Mouse (Mus musculus) limb, embryonic 14.5 days (tissue): Measurements from ENCODE around the gene Taf6l. TPM values are rescaled to one million over a fixed set of nuclear protein-coding genes. Genes with fewer than 3 reads are reported as not detected.

Experiments used
- ATAC-seq: fragments of 200-750 bp; cut with Nextera tagmentation; 2 replicates; pipeline ENCODE4 v1.8.0; 2017; ENCODE audit warnings: low read depth, moderate number of reproducible peaks, moderate TSS enrichment; ENCODE audit not compliant: low FRiP score
- DNase-seq: peaks from one replicate; pipeline ENCODE4 v3.0.0-alpha.2; 2015; ENCODE audit warnings: low spot score
- H3K27ac ChIP-seq: fragments of 300-500 bp; sonication (generic); replicated peaks from 2 replicates; pipeline ENCODE4 v1.5.1; 2014; ENCODE audit warnings: low read depth, mild to moderate bottlenecking, low read length, moderate library complexity, mixed read lengths
- H3K27me3 ChIP-seq: fragments of 300-500 bp; sonication (generic); 2 replicates; pipeline ENCODE4 v1.6.1; 2014; ENCODE audit warnings: low read length, mixed read lengths; ENCODE audit not compliant: control insufficient read depth, insufficient read depth
- H3K36me3 ChIP-seq: fragments of 300-500 bp; sonication (generic); 2 replicates; pipeline ENCODE4 v1.6.1; 2014; ENCODE audit warnings: mild to moderate bottlenecking, low read length, moderate library complexity, mixed read lengths; ENCODE audit not compliant: control insufficient read depth, insufficient read depth
- H3K4me1 ChIP-seq: fragments of 300-500 bp; sonication (generic); 2 replicates; pipeline ENCODE4 v1.6.1; 2014; ENCODE audit warnings: antibody characterized with exemption, low read length, mixed read lengths; ENCODE audit not compliant: control insufficient read depth, insufficient read depth
- H3K4me2 ChIP-seq: fragments of 300-500 bp; sonication (generic); replicated peaks from 2 replicates; pipeline ENCODE4 v1.6.1; 2014; ENCODE audit warnings: low read depth, mild to moderate bottlenecking, low read length, moderate library complexity; ENCODE audit not compliant: severe bottlenecking
- H3K4me3 ChIP-seq: fragments of 300-500 bp; sonication (generic); replicated peaks from 2 replicates; pipeline ENCODE4 v1.5.1; 2014; ENCODE audit warnings: low read length
- H3K9ac ChIP-seq: fragments of 300-500 bp; sonication (generic); 2 replicates; pipeline ENCODE4 v1.6.1; 2014; ENCODE audit warnings: mild to moderate bottlenecking, low read depth, low read length, moderate library complexity; ENCODE audit not compliant: severe bottlenecking
- H3K9me3 ChIP-seq: fragments of 300-500 bp; sonication (generic); 2 replicates; pipeline ENCODE4 v1.6.1; 2016; ENCODE audit warnings: low read length; ENCODE audit not compliant: control insufficient read depth
- POLR2A ChIP-seq: fragments of 200-500 bp; IDR thresholded peaks from 2 replicates; pipeline ENCODE4 v1.8.0; 2012; ENCODE audit warnings: inconsistent platforms, mild to moderate bottlenecking, moderate library complexity, borderline replicate concordance; ENCODE audit not compliant: insufficient read depth, insufficient read length; ENCODE audit errors: extremely low read depth
- WGBS: fragments of 180-500 bp; shearing (Covaris S2); extraction: QIAGEN DNeasy Blood & Tissue Kit; methylation state at CpG from one replicate; pipeline ENCODE4 v1.1.7; 2014; 5-methylcytosine and 5-hydroxymethylcytosine counted together
- polyA plus RNA-seq, 2 experiments: library from polyadenylated mRNA; depleted of rRNA in 1 of 2; stranded (reverse) in 1 of 2; unstranded in 1 of 2; fragments of >200 nt; fragmentation: Nextera tagmentation in 1 of 2; extraction: Ambion mirVana in 1 of 2; gene quantifications; 2 replicates each; pipeline versions ENCODE4 v1.2.1 to v1.2.3; 2012 to 2014

Gene Taf6l
- polyA plus RNA-seq, 2 experiments: 21.8 to 22.4 TPM

GRCm38 (mm10) chr19:8758899-8759298 lies 27.3 kb downstream of the Taf6l start:
- H3K9me3 ChIP-seq: no peaks in the 10 kb centered on the region
- DNase-seq (no peak), ATAC-seq (no peak)
- WGBS: 92% methylated on average over 2 of the region's 2 CpGs
- H3K4me3 ChIP-seq: 0 out of 2 replicates have a peak overlapping the region, but pooled peaks have one; percentile 2
- no peak overlapping the region for H3K4me2 ChIP-seq
- peaks cover 6% of the 10 kb centered on the region; the same call in 1 of the 2 replicates for H3K4me1 ChIP-seq
- no peak overlapping the region for H3K27ac ChIP-seq
- H3K27me3 ChIP-seq: no peaks in the 10 kb centered on the region
- no peak for TF ChIP-seq POLR2A
- peaks cover 40% of the 10 kb centered on the region for H3K36me3 ChIP-seq
- H3K9ac ChIP-seq: no peak overlapping the region

GRCm38 (mm10) chr19:8757471-8757998 lies 28.7 kb downstream of the Taf6l start:
- H3K9ac ChIP-seq: peak overlapping the region; percentile 95
- H3K27ac ChIP-seq: peak overlapping the region; percentile 70
- H3K27me3 ChIP-seq: no peaks in the 10 kb centered on the region
- no peaks in the 10 kb centered on the region for H3K9me3 ChIP-seq
- no peak for TF ChIP-seq POLR2A
- ATAC-seq (no peak), DNase-seq (no peak)
- H3K4me2 ChIP-seq: peak overlapping the region; percentile 57
- H3K36me3 ChIP-seq: peaks cover 36% of the 10 kb centered on the region
- 4% methylated on average over 14 of the region's 14 CpGs for WGBS
- peaks cover 6% of the 10 kb centered on the region; the same call in 1 of the 2 replicates for H3K4me1 ChIP-seq
- peak overlapping the region; percentile 98 for H3K4me3 ChIP-seq

GRCm38 (mm10) chr19:8756635-8757387 lies 29.4 kb downstream of the Taf6l start, which contains the start of gene Nxf1:
Nxf1 (plus strand) TSS chr19:8757073.
- ATAC-seq (peak; percentile 91), DNase-seq (peak; percentile 92)
- H3K4me3 ChIP-seq: peak within 1 kb of the TSS; percentile 98
- peak within 1 kb of the TSS; percentile 70 for H3K27ac ChIP-seq
- H3K9ac ChIP-seq: peak within 1 kb of the TSS; percentile 95
- H3K36me3 ChIP-seq: peaks cover 37% of the 10 kb centered on the region
- peak within 1 kb of the TSS; percentile 57 for H3K4me2 ChIP-seq
- H3K9me3 ChIP-seq: no peaks in the 10 kb centered on the region
- peaks cover 6% of the 10 kb centered on the region; the same call in 1 of the 2 replicates for H3K4me1 ChIP-seq
- WGBS: under 1% methylated on average over 55 of the region's 75 CpGs
- no peaks in the 10 kb centered on the region for H3K27me3 ChIP-seq
- 0 out of 2 replicates have a peak, but pooled peaks have one; percentile 39 for TF ChIP-seq POLR2A

GRCm38 (mm10) chr19:8755652-8756051 lies 30.6 kb downstream of the Taf6l start:
- H3K4me2 ChIP-seq: peak overlapping the region; percentile 57
- no peak overlapping the region for H3K9ac ChIP-seq
- DNase-seq (no peak), ATAC-seq (no peak)
- peaks cover 47% of the 10 kb centered on the region for H3K36me3 ChIP-seq
- peak overlapping the region; percentile 98; the same call in 1 of the 2 replicates for H3K4me3 ChIP-seq
- WGBS: 80% methylated on average over 3 of the region's 3 CpGs
- H3K4me1 ChIP-seq: peaks cover 6% of the 10 kb centered on the region; the same call in 1 of the 2 replicates
- no peaks in the 10 kb centered on the region for H3K9me3 ChIP-seq
- no peak overlapping the region for H3K27ac ChIP-seq
- TF ChIP-seq POLR2A: no peak
- no peaks in the 10 kb centered on the region for H3K27me3 ChIP-seq

- Histone ChIP-seq H3K27me3 (no peaks in the 10 kb centered on the region), H3K9me3 (no peaks in the 10 kb centered on the region), H3K4me1 (peaks cover 11% of the 10 kb centered on the region), H3K27ac (no peak overlapping the region), H3K4me3 (no peak overlapping the region), H3K36me3 (peaks cover 96% of the 10 kb centered on the region), H3K9ac (no peak overlapping the region), H3K4me2 (no peak overlapping the region)
- DNase-seq (no peak), ATAC-seq (no peak)
- WGBS: 74% methylated on average over 2 of the region's 2 CpGs
- TF ChIP-seq POLR2A: no peak
These were observed 38.8 kb downstream of the Taf6l start for GRCm38 (mm10) chr19:8747368-8747767.
